Mouse (Mus musculus) limb, embryonic 14.5 days (tissue): ENCODE results near the gene Ubr1. TPM values are rescaled to one million over a fixed set of nuclear protein-coding genes. Genes with fewer than 3 reads are reported as not detected.
A peak's percentile ranks its signal among the peaks of the same experiment; 100 is the strongest.

Experiments
- ATAC-seq: fragments of 200-750 bp; cut with Nextera tagmentation; 2 replicates; pipeline ENCODE4 v1.8.0; 2017; ENCODE audit warnings: low read depth, moderate number of reproducible peaks, moderate TSS enrichment; ENCODE audit not compliant: low FRiP score
- DNase-seq: peaks from one replicate; pipeline ENCODE4 v3.0.0-alpha.2; 2015; ENCODE audit warnings: low spot score
- H3K27ac ChIP-seq: fragments of 300-500 bp; sonication (generic); replicated peaks from 2 replicates; pipeline ENCODE4 v1.5.1; 2014; ENCODE audit warnings: low read depth, mild to moderate bottlenecking, low read length, moderate library complexity, mixed read lengths
- H3K27me3 ChIP-seq: fragments of 300-500 bp; sonication (generic); 2 replicates; pipeline ENCODE4 v1.6.1; 2014; ENCODE audit warnings: low read length, mixed read lengths; ENCODE audit not compliant: control insufficient read depth, insufficient read depth
- H3K36me3 ChIP-seq: fragments of 300-500 bp; sonication (generic); 2 replicates; pipeline ENCODE4 v1.6.1; 2014; ENCODE audit warnings: mild to moderate bottlenecking, low read length, moderate library complexity, mixed read lengths; ENCODE audit not compliant: control insufficient read depth, insufficient read depth
- H3K4me1 ChIP-seq: fragments of 300-500 bp; sonication (generic); 2 replicates; pipeline ENCODE4 v1.6.1; 2014; ENCODE audit warnings: antibody characterized with exemption, low read length, mixed read lengths; ENCODE audit not compliant: control insufficient read depth, insufficient read depth
- H3K4me2 ChIP-seq: fragments of 300-500 bp; sonication (generic); replicated peaks from 2 replicates; pipeline ENCODE4 v1.6.1; 2014; ENCODE audit warnings: low read depth, mild to moderate bottlenecking, low read length, moderate library complexity; ENCODE audit not compliant: severe bottlenecking
- H3K4me3 ChIP-seq: fragments of 300-500 bp; sonication (generic); replicated peaks from 2 replicates; pipeline ENCODE4 v1.5.1; 2014; ENCODE audit warnings: low read length
- H3K9ac ChIP-seq: fragments of 300-500 bp; sonication (generic); 2 replicates; pipeline ENCODE4 v1.6.1; 2014; ENCODE audit warnings: mild to moderate bottlenecking, low read depth, low read length, moderate library complexity; ENCODE audit not compliant: severe bottlenecking
- H3K9me3 ChIP-seq: fragments of 300-500 bp; sonication (generic); 2 replicates; pipeline ENCODE4 v1.6.1; 2016; ENCODE audit warnings: low read length; ENCODE audit not compliant: control insufficient read depth
- POLR2A ChIP-seq: fragments of 200-500 bp; IDR thresholded peaks from 2 replicates; pipeline ENCODE4 v1.8.0; 2012; ENCODE audit warnings: inconsistent platforms, mild to moderate bottlenecking, moderate library complexity, borderline replicate concordance; ENCODE audit not compliant: insufficient read depth, insufficient read length; ENCODE audit errors: extremely low read depth
- WGBS: fragments of 180-500 bp; shearing (Covaris S2); extraction: QIAGEN DNeasy Blood & Tissue Kit; methylation state at CpG from one replicate; pipeline ENCODE4 v1.1.7; 2014; 5-methylcytosine and 5-hydroxymethylcytosine counted together
- polyA plus RNA-seq, 2 experiments: library from polyadenylated mRNA; depleted of rRNA in 1 of 2; stranded (reverse) in 1 of 2; unstranded in 1 of 2; fragments of >200 nt; fragmentation: Nextera tagmentation in 1 of 2; extraction: Ambion mirVana in 1 of 2; gene quantifications; 2 replicates each; pipeline versions ENCODE4 v1.2.1 to v1.2.3; 2012 to 2014

Ubr1 gene
- polyA plus RNA-seq, 2 experiments = 16.8 to 22.6 TPM

GRCm38 (mm10) chr2:120873192-120873591 lies 97.3 kb downstream of the Ubr1 start:
- no peak overlapping the region for H3K4me2 ChIP-seq
- no peaks in the 10 kb centered on the region for H3K4me1 ChIP-seq
- no peak overlapping the region for H3K9ac ChIP-seq
- ATAC-seq (no peak), DNase-seq (no peak)
- no peak for TF ChIP-seq POLR2A
- WGBS = 77% methylated on average over 2 of the region's 2 CpGs
- no peaks in the 10 kb centered on the region for H3K9me3 ChIP-seq
- no peaks in the 10 kb centered on the region for H3K27me3 ChIP-seq
- H3K4me3 ChIP-seq = no peak overlapping the region
- H3K36me3 ChIP-seq = peaks cover 67% of the 10 kb centered on the region
- H3K27ac ChIP-seq = no peak overlapping the region

GRCm38 (mm10) chr2:120871447-120872336 lies 98.8 kb downstream of the Ubr1 start:
- Histone ChIP-seq H3K27ac (no peak overlapping the region), H3K4me2 (no peak overlapping the region), H3K4me3 (no peak overlapping the region), H3K9ac (no peak overlapping the region), H3K4me1 (no peaks in the 10 kb centered on the region), H3K27me3 (no peaks in the 10 kb centered on the region), H3K36me3 (peaks cover 72% of the 10 kb centered on the region), H3K9me3 (no peaks in the 10 kb centered on the region)
- no peak for TF ChIP-seq POLR2A
- DNase-seq (no peak), ATAC-seq (no peak)
- 85% methylated on average over 9 of the region's 9 CpGs for WGBS

- H3K4me3 ChIP-seq = no peak overlapping the region
- WGBS = 88% methylated on average over 5 of the region's 5 CpGs
- no peak for ATAC-seq
- H3K9me3 ChIP-seq = no peaks in the 10 kb centered on the region
- DNase-seq = no peak
- no peaks in the 10 kb centered on the region for H3K4me1 ChIP-seq
- TF ChIP-seq POLR2A = no peak
- no peak overlapping the region for H3K27ac ChIP-seq
- no peak overlapping the region for H3K9ac ChIP-seq
- H3K27me3 ChIP-seq = no peaks in the 10 kb centered on the region
- H3K36me3 ChIP-seq = peaks cover 71% of the 10 kb centered on the region
- H3K4me2 ChIP-seq = no peak overlapping the region
These were observed 103.2 kb downstream of the Ubr1 start for GRCm38 (mm10) chr2:120867336-120867735.

- H3K4me2 ChIP-seq = no peak overlapping the region
- no peaks in the 10 kb centered on the region for H3K4me1 ChIP-seq
- DNase-seq (peak; percentile 32), ATAC-seq (no peak)
- no peak overlapping the region for H3K9ac ChIP-seq
- H3K36me3 ChIP-seq = peaks cover 71% of the 10 kb centered on the region
- H3K9me3 ChIP-seq = no peaks in the 10 kb centered on the region
- H3K27me3 ChIP-seq = no peaks in the 10 kb centered on the region
- no peak overlapping the region for H3K4me3 ChIP-seq
- WGBS = 35% methylated on average over 1 of the region's 1 CpGs
- no peak for TF ChIP-seq POLR2A
- no peak overlapping the region for H3K27ac ChIP-seq
These were observed 104.0 kb downstream of the Ubr1 start for GRCm38 (mm10) chr2:120866561-120866960.

- Histone ChIP-seq H3K36me3 (peaks cover 73% of the 10 kb centered on the region), H3K9me3 (no peaks in the 10 kb centered on the region), H3K4me2 (no peak overlapping the region), H3K9ac (no peak overlapping the region), H3K27me3 (no peaks in the 10 kb centered on the region), H3K27ac (no peak overlapping the region), H3K4me1 (no peaks in the 10 kb centered on the region), H3K4me3 (no peak overlapping the region)
- ATAC-seq (no peak), DNase-seq (no peak)
- no peak for TF ChIP-seq POLR2A
- WGBS = 100% methylated on average over 1 of the region's 1 CpGs
These were observed 107.1 kb downstream of the Ubr1 start for GRCm38 (mm10) chr2:120863389-120863788.
